Mouse (Mus musculus) urinary bladder, postnatal 36 days (tissue): ENCODE results near the gene Tbx21.

ENCODE experiments used
- DNase-seq, 2 experiments: peaks; one replicate each; pipeline ENCODE4 v3.0.0; 2022; ENCODE audit warnings: low spot score in 2 of 2, mixed read lengths in 1 of 2

Gene Tbx21

GRCm38 (mm10) chr11:97083401-97084140, 31.6 kb downstream of the Tbx21 start:
- DNase-seq: no peak

GRCm38 (mm10) chr11:97082977-97083376, 32.2 kb downstream of the Tbx21 start:
- peak; percentile 15 to 36 for DNase-seq

GRCm38 (mm10) chr11:97080291-97080690, 34.8 kb downstream of the Tbx21 start:
- no peak for DNase-seq

- no peak for DNase-seq
These were observed 36.4 kb downstream of the Tbx21 start for GRCm38 (mm10) chr11:97078751-97079150.

GRCm38 (mm10) chr11:97074235-97074634, 40.9 kb downstream of the Tbx21 start:
- DNase-seq: no peak

- DNase-seq: no peak
These were observed 42.6 kb downstream of the Tbx21 start for GRCm38 (mm10) chr11:97072533-97072932.

GRCm38 (mm10) chr11:97071129-97071528, 44.0 kb downstream of the Tbx21 start:
- no peak for DNase-seq

GRCm38 (mm10) chr11:97069770-97070169, 45.4 kb downstream of the Tbx21 start:
- DNase-seq: no peak

GRCm38 (mm10) chr11:97069333-97069732, 45.8 kb downstream of the Tbx21 start:
- DNase-seq: no peak

GRCm38 (mm10) chr11:97066656-97067360, 48.3 kb downstream of the Tbx21 start:
- no peak for DNase-seq

- no peak for DNase-seq
These were observed 49.4 kb downstream of the Tbx21 start for GRCm38 (mm10) chr11:97065538-97066295.

GRCm38 (mm10) chr11:97063921-97064295, 51.2 kb downstream of the Tbx21 start:
- DNase-seq: no peak

- no peak for DNase-seq
These were observed 51.7 kb downstream of the Tbx21 start for GRCm38 (mm10) chr11:97063274-97063920.

GRCm38 (mm10) chr11:97052219-97052646, 62.9 kb downstream of the Tbx21 start:
- peak in 1 of 2 experiments; percentile 32 for DNase-seq

- no peak for DNase-seq
These were observed 64.1 kb downstream of the Tbx21 start for GRCm38 (mm10) chr11:97050944-97051586.

GRCm38 (mm10) chr11:97050216-97050943, 64.8 kb downstream of the Tbx21 start, which contains the start of gene Osbpl7:
Osbpl7 (plus strand) TSS chr11:97050628.
- peak; percentile 55 to 71 for DNase-seq

GRCm38 (mm10) chr11:97049492-97050085, 65.5 kb downstream of the Tbx21 start:
- DNase-seq: no peak

GRCm38 (mm10) chr11:97048090-97048650, 67.0 kb downstream of the Tbx21 start:
- DNase-seq: no peak
